Mouse (Mus musculus) megakaryocyte, adult 5-6 weeks (primary cell): ENCODE measurements at regions not wholly inside any gene's neighbourhood (a gene's known extent, or its start where the extent isn't known, plus 50 kb on each side); places are given as distances from the start of the nearest gene placed in this dataset.

Experiments used
- ATAC-seq: 2 replicates; pipeline ENCODE4 v1.8.0; 2016; ENCODE audit warnings: mild to moderate bottlenecking, inconsistent platforms; ENCODE audit not compliant: poor library complexity, severe bottlenecking

DNA sequence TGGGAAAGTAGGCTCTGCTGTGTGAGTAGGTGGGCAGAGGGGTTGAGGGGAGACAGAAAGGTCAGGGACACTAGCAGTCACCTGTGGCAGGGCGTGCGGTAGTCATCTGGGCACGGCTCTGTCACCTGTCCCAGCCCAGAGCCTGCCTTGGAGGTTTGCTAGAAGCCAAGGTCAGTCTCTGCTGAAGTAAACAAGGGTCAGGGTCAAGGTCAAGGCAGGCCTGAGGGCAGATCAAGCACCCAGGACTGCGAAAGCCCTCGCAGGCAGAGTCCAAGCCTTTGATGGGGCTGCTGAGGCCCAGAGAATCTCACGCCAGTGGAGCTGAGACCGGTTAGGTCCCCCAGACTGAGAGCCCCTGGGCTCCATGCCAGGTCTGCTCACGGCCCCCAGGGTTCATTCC lies 87.2 kb upstream of the Runx3 start:
- no peak for ATAC-seq

DNA sequence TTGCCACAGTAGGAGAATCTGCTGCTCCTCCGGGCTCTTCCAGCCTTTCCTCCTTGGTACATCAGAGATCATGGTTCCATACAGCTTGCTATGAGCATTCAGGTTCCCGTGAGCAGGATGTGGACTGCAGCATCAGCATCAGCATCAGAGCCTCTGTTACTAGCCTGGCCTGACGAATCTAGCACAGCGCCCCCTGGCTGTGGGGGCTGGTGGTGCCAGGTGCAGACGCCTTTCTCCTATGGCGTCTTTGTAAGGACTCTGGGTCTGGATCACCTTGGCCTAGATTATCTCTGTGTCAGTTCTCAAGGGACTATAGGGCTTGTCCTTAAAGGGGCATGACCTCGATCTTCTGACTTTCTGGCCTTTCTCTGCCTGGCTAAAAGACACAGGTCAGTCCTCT lies 86.0 kb upstream of the Runx3 start:
- ATAC-seq: peak; percentile 51; the same call in 1 of the 2 replicates

DNA sequence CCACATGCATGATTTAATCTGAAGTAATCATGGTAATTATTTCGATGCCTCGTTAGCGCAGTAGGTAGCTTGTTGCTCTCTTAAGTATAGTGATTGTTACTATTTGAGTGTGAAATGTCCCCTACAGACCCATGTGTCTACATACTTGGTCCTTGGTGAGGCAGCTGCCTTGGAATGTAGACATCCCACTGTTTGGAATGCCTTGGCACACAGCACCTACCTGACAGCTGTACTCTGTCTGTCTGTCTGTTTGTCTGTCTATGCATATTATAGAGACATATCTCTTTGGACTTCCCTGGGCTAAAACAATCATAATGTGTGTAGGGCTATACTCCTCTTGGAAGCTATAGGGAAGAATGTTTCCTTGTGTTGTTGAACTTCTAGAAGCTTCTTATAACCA lies 83.7 kb upstream of the Runx3 start:
- ATAC-seq: no peak

DNA sequence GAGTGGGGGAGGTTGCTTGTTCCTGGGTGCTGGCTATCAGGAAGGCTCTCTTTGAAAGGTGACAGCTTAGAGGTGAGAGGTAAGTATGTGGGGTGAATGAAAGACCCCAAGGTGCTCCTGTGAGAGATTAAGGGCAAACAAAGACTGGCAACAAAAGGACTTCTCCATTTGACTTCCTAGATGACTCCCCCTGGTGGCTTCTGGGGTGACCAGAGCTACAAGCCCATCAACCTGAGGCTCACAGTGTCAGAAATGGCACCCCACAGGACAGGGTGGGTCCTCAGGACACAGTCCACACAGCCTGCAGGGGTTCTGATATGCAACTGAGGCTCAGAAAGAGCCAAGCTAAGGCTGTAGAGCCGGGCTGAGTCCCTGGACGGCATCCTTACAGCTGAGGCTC lies 81.2 kb upstream of the Runx3 start:
- ATAC-seq: peak; percentile 45

DNA sequence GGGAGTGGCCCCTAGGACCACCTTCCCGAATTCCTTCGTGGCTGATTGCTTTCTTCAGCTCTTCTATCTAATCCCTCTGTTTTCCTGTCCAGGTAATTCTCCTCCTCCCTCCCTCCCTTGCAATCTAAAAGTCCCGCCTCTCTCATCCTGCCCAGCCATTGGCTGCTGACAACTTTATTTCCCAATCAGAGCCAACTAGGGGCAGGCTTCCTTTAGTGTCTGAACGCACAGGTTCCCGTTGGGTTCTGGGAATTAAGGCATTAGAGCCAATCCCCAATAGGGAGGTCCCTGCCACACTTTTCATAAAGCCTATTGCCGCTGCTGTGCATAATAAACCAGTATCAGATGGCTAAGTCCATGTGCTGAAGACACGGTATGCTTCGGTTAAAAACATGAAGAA lies 78.5 kb upstream of the Runx3 start:
- no peak for ATAC-seq

DNA sequence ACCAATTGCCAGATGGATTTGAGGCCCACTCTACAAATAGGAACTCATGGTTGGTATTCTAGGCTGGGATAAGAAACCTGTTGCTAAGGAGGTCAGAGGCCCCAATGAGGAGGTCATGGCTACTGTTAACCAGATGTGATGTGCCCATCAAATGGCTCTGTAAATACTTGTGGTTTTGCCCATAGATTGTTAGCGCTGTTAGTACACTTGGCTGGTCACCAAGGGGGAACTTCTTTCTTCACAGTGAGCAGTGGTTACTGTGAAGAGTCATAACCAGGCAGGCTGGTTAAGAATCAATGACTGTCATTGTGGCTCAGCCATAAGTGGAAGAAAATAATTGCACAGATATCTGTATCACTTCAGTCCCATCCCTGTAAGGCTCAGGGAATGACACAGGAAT lies 78.0 kb upstream of the Runx3 start:
- ATAC-seq: 0 out of 2 replicates have a peak, but pooled peaks have one; percentile 24

DNA sequence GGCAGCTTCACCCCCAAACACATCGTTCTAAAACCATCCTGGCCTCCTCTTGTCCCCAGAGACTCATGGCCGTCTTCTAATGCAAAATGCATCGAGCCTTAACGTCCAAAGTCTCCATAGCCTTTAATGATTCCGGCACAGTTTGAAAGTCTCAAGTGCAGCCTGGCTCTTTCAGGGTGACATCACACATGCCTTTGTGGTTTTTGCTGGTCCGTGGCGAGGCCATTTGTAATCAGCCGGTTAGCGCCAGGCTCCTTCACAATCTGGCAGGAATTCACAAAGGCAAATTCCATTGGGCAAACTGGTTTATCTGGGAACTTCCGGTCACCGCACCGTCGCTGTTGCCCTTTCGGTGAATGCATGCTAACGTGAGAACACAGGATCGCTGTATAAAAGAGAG lies 75.4 kb upstream of the Runx3 start:
- ATAC-seq: no peak

DNA sequence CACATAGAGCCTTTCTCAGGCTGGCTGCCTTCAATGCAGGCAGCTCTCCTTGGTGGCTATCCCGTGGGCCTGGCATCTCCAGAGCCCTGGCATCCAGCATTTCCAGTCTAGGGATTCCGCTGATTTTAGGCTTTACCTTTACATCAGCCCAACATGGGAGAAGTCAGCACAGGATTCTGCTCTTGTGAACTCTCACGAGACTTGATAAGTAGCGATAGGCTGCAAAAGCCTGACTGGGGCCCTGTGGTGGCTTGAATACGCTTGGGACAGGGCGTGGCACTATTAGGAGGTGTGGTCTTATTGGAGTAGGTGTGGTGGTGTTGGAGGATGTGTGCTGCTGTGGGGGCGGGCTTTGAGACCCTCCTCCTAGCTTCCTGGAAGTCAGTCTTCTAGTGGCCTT lies 73.8 kb upstream of the Runx3 start:
- no peak for ATAC-seq

DNA sequence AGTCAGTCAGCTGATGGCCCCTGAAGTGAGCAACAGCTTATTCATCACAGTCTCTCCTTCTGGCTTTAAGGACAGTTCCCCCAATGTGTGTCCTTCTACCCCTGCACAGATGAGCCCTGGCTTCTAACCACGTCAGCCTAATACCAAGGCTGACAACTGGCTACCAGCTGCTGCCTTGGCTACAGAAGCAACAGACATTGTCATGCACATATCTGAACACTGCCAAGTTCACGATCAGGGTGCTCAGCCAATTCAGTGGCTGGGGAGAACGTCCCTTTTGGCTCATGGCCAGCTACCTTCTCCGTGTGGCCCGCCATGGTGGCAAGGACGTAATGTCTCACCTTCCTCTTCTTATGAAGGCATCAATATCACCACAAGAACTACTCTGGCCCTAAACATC lies 73.2 kb upstream of the Runx3 start:
- no peak for ATAC-seq

DNA sequence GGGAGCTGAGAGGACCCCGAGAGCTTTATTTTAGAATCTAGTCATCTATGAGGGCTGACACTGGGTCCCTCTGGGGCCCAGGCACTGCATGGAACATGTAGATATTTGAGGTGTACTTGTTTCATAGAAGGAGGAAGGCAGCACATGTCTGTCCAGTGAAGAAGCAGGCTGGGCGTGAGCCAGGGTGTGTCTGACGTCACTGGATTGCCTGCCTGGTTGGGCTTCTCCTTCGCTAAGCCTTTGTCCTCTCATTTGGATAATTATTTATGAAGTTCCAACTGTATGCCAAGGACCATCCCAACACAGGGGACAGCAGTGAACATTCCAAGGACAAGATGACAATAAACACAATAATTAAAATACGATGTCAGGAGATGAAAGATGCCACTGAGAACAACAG lies 72.7 kb upstream of the Runx3 start:
- no peak for ATAC-seq

DNA sequence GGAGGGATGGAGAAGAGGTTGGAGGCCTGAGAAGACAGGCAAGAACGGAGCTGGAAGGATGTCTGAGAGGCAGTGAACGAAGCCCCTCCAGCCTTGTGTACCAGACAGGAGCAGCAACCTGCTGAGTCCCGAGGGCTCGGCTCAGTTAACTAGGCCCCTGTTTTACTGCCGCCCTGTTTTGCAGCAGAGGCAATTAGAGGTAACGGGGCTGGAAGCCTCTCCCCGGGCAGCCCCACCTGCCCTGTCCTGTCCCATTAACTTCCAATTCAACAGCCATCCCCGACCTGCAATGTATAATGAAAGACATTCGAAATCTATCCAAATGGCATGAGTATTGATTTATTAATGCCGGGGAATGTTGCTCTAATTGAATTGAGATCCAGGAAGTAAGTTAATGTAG lies 70.5 kb upstream of the Runx3 start:
- ATAC-seq: no peak

DNA sequence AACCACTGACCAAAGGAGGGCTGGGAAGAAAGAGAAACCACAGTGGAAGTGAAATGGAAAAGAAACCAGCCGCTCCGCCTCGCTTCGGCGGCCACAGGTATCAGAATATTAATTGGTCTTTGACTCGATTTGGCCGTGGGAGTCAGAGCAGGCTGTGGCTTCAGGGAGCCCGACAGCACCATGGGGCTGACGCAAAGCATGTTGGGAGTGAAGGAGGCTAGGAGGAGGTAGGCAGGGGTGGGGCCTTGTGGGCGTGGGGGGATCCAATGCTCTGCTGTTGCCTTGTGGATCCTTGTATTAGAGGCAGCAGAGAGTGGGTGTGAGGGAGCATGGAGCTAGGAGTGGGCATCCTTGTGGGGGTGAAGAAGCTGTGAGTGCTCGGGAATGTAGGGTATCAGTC lies 69.0 kb upstream of the Runx3 start:
- no peak for ATAC-seq

DNA sequence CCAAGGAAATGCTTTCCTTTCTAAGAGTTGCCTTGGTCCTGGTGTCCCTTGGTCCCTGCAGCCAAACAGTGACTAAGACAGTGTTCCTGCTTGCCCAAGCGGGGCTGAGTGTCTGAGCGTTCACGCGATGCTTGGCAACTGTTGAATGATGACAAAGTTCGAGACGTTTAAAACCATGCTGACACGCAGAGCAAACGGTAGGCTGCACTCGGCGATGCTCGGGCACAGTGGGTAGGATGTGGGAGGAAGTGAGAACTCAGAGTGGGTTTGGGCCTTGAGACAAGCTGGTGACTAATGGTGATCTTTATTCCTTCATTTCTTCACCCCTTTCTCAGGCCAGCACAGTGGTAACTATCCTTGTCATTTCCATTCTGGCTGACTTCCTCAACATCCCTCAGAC lies 66.9 kb upstream of the Runx3 start:
- ATAC-seq: peak; percentile 71

DNA sequence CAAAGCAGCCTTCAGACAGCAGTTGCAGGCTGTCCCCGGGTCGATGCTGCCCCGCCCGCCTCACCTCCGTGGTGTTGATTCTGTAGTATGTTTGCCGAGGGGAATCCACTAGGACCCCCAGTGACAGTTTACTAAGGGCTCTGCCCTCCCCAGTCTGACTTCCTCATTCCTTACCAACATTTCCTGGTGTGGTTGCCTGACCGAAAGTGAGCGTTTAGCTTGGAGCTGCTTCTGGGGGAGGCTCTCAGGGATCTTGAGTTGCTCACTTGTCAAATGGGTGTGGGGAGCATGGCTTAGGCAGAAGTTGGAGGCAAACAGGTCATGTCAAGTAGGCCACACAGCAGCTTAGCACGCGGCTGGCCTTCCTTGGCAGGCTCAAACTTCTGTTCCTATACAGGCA lies 66.1 kb upstream of the Runx3 start:
- peak; percentile 72 for ATAC-seq

DNA sequence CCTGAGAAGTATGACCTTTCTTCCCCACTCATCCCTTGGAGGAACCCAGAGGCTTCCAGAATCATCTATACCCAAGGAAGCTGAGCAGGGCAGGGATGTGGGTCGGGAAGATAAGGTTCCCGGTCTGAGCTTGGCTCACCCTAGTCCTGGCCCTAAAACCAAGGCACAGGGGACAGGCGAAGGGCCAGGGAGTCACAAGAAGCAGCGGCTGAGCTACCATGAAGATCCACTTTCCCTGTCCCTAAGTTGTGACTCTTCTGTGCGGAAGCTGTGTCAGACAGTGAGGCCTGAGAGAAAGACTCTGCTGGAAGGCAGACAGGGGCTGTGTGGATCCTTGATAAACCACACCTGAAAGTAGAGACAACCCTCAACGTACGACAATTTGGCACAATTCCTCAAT lies 64.1 kb upstream of the Runx3 start:
- no peak for ATAC-seq

DNA sequence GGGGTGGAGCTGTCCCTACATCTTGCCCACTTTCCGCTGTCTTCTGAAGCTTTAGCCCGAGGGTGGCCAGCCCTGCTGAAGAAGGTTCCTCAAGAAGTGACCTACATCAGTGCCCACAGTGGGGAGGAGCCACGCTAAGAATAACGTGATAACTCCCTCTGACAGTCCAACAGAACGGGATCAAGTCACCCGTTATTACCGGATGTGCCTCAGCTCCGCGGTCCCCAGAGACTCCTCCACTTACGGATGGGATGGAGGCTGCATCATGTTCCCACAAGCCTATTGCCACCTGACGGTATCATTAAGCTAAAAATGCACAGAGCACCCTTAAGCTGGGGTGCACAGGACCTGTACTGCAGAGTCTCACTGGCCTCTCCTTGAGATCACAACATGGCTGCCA lies 63.2 kb upstream of the Runx3 start:
- no peak for ATAC-seq

DNA sequence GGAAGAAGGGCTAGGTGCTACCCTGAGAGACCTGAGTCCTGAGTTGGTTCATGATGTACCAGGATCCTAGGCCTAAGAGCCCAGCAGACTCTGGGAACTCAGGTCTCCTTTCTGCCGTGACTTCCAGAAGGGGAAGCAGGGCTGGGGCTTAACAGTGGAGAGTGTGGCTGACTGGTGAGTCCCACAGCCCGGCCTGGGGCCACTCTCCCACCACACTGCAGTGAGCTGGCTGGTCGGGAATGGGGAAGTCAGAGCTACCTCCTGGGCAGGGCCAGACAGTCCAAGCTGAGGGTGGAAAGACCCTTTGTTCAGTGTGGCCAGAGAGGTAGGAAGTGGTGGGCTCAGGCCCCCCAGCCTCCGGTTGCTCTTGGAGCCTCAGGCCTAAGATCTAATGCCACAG lies 61.6 kb upstream of the Runx3 start:
- ATAC-seq: peak; percentile 46; the same call in 1 of the 2 replicates

DNA sequence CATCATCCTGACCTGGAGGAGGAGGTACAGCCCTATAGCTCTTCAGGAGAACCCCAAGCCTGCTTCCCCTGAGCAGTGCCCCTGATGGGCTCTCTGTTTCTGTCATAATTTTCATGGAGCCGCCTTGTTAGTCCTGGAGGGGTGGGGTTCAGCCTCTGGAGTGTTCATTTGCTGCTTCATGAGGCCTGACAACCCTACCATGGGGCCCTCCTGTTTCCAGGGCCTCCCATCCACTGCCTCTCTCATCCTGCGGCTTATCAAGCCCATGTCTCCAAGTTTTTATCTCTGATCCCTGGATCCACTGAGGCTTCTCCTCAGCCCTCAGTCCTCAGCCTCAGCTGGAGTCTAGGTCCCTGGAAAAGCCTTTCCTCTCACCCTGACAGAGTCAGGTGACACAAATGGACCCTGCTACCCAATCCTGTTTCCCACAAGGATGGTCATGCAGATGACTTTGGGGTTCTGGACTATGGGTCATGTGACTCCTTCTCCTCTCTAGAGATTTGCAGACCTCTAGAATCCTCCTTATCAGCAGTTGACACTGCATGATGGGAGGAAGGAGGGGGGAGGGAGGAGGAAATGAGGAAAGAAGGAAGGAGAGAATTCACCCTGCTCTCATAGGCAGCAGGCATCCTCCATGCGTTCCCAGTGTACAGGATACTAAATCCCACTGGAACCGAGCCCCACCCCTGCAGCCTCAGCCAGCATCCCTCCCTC lies 59.3 kb upstream of the Runx3 start:
- ATAC-seq: no peak

DNA sequence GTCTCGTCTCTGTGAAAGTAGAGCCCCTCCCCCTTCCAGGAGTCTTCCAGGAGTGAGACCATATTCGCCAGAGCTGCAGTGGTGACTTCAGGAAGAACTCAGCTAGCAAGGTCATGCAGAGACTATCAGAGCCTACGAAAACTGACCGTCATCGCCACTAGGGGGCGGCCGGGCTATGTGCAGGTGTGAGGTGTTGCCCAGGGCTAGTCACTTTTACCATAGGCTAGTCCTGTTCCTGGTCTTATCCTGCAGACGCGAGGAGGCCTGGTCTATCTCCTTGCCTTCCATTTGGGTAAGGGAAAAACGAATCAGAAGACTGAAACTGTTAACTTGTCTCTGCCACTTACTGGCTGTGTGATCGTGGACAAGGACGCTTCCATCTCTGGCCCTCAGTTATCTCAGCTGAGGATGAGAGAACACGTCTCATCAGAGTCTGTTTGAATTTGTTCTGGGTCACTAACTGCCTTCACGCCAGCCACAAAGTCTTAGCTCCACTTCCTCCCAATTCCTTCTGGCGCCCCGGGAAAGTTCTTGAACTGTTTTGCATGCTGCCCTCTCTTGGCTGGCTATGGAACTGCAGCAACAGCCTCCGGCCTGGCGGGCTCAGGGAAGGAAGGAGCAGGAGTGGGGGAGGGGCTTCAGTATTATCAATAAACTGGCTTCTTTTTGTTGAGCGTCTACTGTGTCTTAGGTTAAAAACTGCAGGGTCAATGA lies 53.5 kb upstream of the Runx3 start:
- peak; percentile 69 for ATAC-seq

DNA sequence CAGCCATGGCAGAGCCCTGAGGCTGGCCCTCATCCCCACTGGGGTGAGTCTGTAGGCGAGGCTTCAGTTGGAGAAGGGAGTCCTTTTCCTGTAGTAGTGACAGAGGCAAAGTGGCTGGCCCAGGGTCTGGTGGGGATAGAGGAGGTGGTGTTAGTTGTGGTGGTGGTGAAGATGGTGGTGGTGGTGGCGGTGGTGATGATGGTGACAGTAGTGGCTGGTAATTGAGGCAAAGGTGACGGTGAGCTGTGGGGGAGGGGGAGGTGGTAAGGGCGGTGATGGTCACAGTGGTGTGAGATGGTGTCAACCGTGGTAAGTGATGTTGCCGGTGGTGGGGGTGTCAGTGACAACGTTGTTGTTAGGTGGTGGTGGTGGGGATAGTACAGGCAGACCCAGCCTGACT lies 52.6 kb upstream of the Runx3 start:
- ATAC-seq: no peak

DNA sequence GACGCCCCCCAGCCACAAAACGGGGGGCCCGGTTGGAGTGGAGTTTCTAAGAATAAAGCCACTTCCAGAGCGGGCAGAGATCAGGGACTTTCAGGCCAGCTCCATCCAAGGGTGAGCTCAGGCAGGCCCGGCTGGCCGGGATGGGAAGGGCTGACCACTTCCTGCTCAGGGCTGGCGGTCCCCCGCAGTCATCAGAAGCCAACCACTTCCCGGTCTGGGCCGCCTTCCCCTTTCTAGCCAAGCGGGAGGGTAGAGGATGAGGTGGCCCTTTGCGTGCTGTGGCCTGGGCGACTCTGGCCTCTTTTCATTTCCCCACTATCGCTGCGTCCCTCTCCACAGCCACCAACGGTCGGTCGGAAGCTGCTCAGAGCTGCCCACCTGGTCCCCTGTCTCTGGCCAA lies 50.6 kb upstream of the Runx3 start:
- ATAC-seq: peak; percentile 92
